Comparison of ENCODE assay signal across 12 mouse cellular contexts in genomic region chr4:151817981-151818766, GRCm38 (mm10). TPM values are rescaled to one million over a fixed set of nuclear protein-coding genes. Genes with fewer than 3 reads are reported as not detected.
DNase-seq lines count a peak whose midpoint lies in the region; ATAC-seq and TF ChIP-seq lines count a peak whose summit lies in the region.
"Had no signal": no experiment of that assay in that cellular context is flagged by ENCODE, and none has a peak within 500 bp of the region (broad histone marks: within the 10 kb centered on the region; RNA-seq: fewer than 3 reads in every experiment).

No protein-coding gene starts in this region.

- no peak for TF ChIP-seq POLR2A in MEL (IDR thresholded peaks at IDR 0.05; ENCODE audit: control insufficient read depth in 1 of 2, insufficient read depth in 1 of 2, low read depth in 1 of 2, low read length in 2 of 2, poor library complexity in 1 of 2)

- peaks cover 33% of the 10 kb centered on the region for H3K4me1 ChIP-seq in liver, embryonic 11.5 days (replicated peaks; ENCODE audit: control insufficient read depth, insufficient read depth, low read length)
- peaks cover 22% of the 10 kb centered on the region for H3K4me1 ChIP-seq in liver, postnatal 0 days (ENCODE audit: insufficient read depth)
- peaks cover 0 to 10% of the 10 kb centered on the region in 2 experiments; a peak in 3 of 4 replicates for H3K4me1 ChIP-seq in MEL (ENCODE audit: control insufficient read depth in 1 of 2, insufficient read depth in 2 of 2, low read length in 2 of 2)
- peaks cover 21% of the 10 kb centered on the region for H3K4me1 ChIP-seq in forebrain, embryonic 12.5 days
- peaks cover 13% of the 10 kb centered on the region for H3K4me1 ChIP-seq in liver, embryonic 16.5 days (ENCODE audit: control insufficient read depth, low read depth, low read length)

- no peak for DNase-seq in liver, embryonic 11.5 days (ENCODE audit: low spot score)
- DNase-seq in liver, postnatal 0 days: no peak
- peak; percentile 34 for DNase-seq in MEL (ENCODE audit: low read depth, low spot score)
- DNase-seq in thymus, adult 18-20 months: no peak
- no peak for DNase-seq in layer of hippocampus, postnatal 14 days (ENCODE audit: low spot score in 2 of 2)
- DNase-seq in embryo, embryonic 9.5 days (ENCODE audit: extremely low spot score): no peak
- DNase-seq: cerebellum, adult 9-11 months; kidney, postnatal 36 days; thymus, postnatal 4 days had no signal

- 29% methylated on average over 3 of the region's 3 CpGs for WGBS in liver, embryonic 11.5 days
- 30% methylated on average over 3 of the region's 3 CpGs for WGBS in liver, postnatal 0 days (ENCODE audit: insufficient replicate concordance)
- WGBS in forebrain, embryonic 12.5 days: 46% methylated on average over 3 of the region's 3 CpGs
- WGBS in liver, embryonic 16.5 days (ENCODE audit: insufficient replicate concordance): 20% methylated on average over 3 of the region's 3 CpGs

- 0 out of 2 replicates have a peak overlapping the region, but pooled peaks have one; percentile 1 for H3K4me2 ChIP-seq in liver, embryonic 11.5 days
- no peak overlapping the region for H3K4me2 ChIP-seq in liver, postnatal 0 days (ENCODE audit: low read depth, low read length)
- H3K4me2 ChIP-seq in forebrain, embryonic 12.5 days: no peak overlapping the region
- no peak overlapping the region for H3K4me2 ChIP-seq in liver, embryonic 16.5 days (ENCODE audit: low read depth, low read length)

- H3K36me3 ChIP-seq in liver, embryonic 11.5 days (ENCODE audit: control insufficient read depth, insufficient read depth, low read length): no peaks in the 10 kb centered on the region
- H3K36me3 ChIP-seq in liver, postnatal 0 days (replicated peaks; ENCODE audit: insufficient read depth, low read length): no peaks in the 10 kb centered on the region
- peaks cover 6 to 17% of the 10 kb centered on the region in 2 experiments for H3K36me3 ChIP-seq in MEL (ENCODE audit: control insufficient read depth in 1 of 2, insufficient read depth in 2 of 2, low read length in 2 of 2)
- no peaks in the 10 kb centered on the region for H3K36me3 ChIP-seq in forebrain, embryonic 12.5 days (replicated peaks)
- no peaks in the 10 kb centered on the region for H3K36me3 ChIP-seq in liver, embryonic 16.5 days (ENCODE audit: control insufficient read depth, insufficient read depth)

- ATAC-seq in liver, embryonic 11.5 days (replicated peaks; ENCODE audit: low FRiP score): peak; percentile 60; the same call in 1 of the 2 replicates
- no peak for ATAC-seq in liver, postnatal 0 days
- no peak for ATAC-seq in forebrain, embryonic 12.5 days (ENCODE audit: low FRiP score)
- ATAC-seq in liver, embryonic 16.5 days (ENCODE audit: low read depth): peak; percentile 51; the same call in 1 of the 2 replicates
- ATAC-seq: intestine, embryonic 16.5 days had no signal

- TF ChIP-seq RAD21 in MEL (IDR thresholded peaks at IDR 0.05; ENCODE audit: low read depth, low read length): no peak

- H3K27ac ChIP-seq in liver, embryonic 11.5 days (ENCODE audit: low read depth, low read length): no peak overlapping the region
- H3K27ac ChIP-seq in liver, postnatal 0 days (ENCODE audit: low read depth): no peak overlapping the region
- H3K27ac ChIP-seq in MEL (ENCODE audit: control insufficient read depth, low read depth, low read length): no peak overlapping the region
- peak overlapping the region; percentile 43 for H3K27ac ChIP-seq in forebrain, embryonic 12.5 days
- H3K27ac ChIP-seq in liver, embryonic 16.5 days (ENCODE audit: low read length): no peak overlapping the region

- peaks cover 30% of the 10 kb centered on the region; the same call in 1 of the 2 replicates for H3K79me2 ChIP-seq in MEL (ENCODE audit: control insufficient read depth, insufficient read depth, low read length, poor library complexity)

- H3K9ac ChIP-seq in liver, embryonic 11.5 days (ENCODE audit: low read depth, low read length): no peak overlapping the region
- no peak overlapping the region for H3K9ac ChIP-seq in liver, postnatal 0 days (replicated peaks)
- H3K9ac ChIP-seq in MEL (ENCODE audit: control insufficient read depth, low read depth, low read length, poor library complexity, severe bottlenecking): no peak overlapping the region
- no peak overlapping the region for H3K9ac ChIP-seq in forebrain, embryonic 12.5 days
- H3K9ac ChIP-seq in liver, embryonic 16.5 days (ENCODE audit: low read depth, low read length): no peak overlapping the region

- TF ChIP-seq CTCF in liver, postnatal 0 days (IDR thresholded peaks at IDR 0.05; ENCODE audit: low read depth): no peak
- TF ChIP-seq CTCF in MEL (IDR thresholded peaks at IDR 0.05 in 2 of 3, conservative IDR thresholded peaks at IDR 0.05 in 1 of 3; ENCODE audit: control insufficient read depth in 1 of 3, insufficient read depth in 1 of 3, low read depth in 2 of 3, low read length in 3 of 3, poor library complexity in 1 of 3, severe bottlenecking in 1 of 3): no peak

- no peak for TF ChIP-seq EP300 in liver, postnatal 0 days (IDR thresholded peaks at IDR 0.05; ENCODE audit: low read depth)
- TF ChIP-seq EP300 in MEL (IDR thresholded peaks at IDR 0.05; ENCODE audit: low read depth in 1 of 2, low read length in 2 of 2): peak in 1 of 2 experiments; percentile 36; a peak in 1 of 4 replicates

- no peaks in the 10 kb centered on the region for H3K9me3 ChIP-seq in liver, embryonic 11.5 days (ENCODE audit: control insufficient read depth, low read length)
- H3K9me3 ChIP-seq in liver, postnatal 0 days (ENCODE audit: low read length): no peaks in the 10 kb centered on the region
- H3K9me3 ChIP-seq in MEL (replicated peaks; ENCODE audit: insufficient read depth, low read length): no peaks in the 10 kb centered on the region
- H3K9me3 ChIP-seq in forebrain, embryonic 12.5 days: no peaks in the 10 kb centered on the region
- no peaks in the 10 kb centered on the region for H3K9me3 ChIP-seq in liver, embryonic 16.5 days (replicated peaks; ENCODE audit: control insufficient read depth, low read length)

- no peaks in the 10 kb centered on the region for H3K27me3 ChIP-seq in liver, embryonic 11.5 days (replicated peaks; ENCODE audit: control insufficient read depth, insufficient read depth, low read length)
- no peaks in the 10 kb centered on the region for H3K27me3 ChIP-seq in liver, postnatal 0 days (ENCODE audit: insufficient read depth, low read length)
- H3K27me3 ChIP-seq in MEL (ENCODE audit: control insufficient read depth in 1 of 2, insufficient read depth in 2 of 2, low read length in 2 of 2): no peaks in the 10 kb centered on the region
- H3K27me3 ChIP-seq in forebrain, embryonic 12.5 days: no peaks in the 10 kb centered on the region
- no peaks in the 10 kb centered on the region for H3K27me3 ChIP-seq in liver, embryonic 16.5 days (ENCODE audit: control insufficient read depth, insufficient read depth, low read depth, low read length)

- no peak overlapping the region for H3K4me3 ChIP-seq in liver, embryonic 11.5 days (ENCODE audit: low read depth, low read length)
- H3K4me3 ChIP-seq in liver, postnatal 0 days (ENCODE audit: low read depth, low read length): no peak overlapping the region
- no peak overlapping the region for H3K4me3 ChIP-seq in MEL (ENCODE audit: control insufficient read depth in 1 of 2, insufficient read depth in 1 of 2, low read depth in 2 of 2, low read length in 2 of 2)
- H3K4me3 ChIP-seq in forebrain, embryonic 12.5 days (replicated peaks): no peak overlapping the region
- no peak overlapping the region for H3K4me3 ChIP-seq in liver, embryonic 16.5 days (ENCODE audit: low read depth, low read length)

TF ChIP-seq in MEL, 35 proteins besides CTCF, POLR2A, EP300 and RAD21:
- TF ChIP-seq ZKSCAN1 (IDR thresholded peaks at IDR 0.05; ENCODE audit: low read depth, low read length) (no peak), USF1 (IDR thresholded peaks at IDR 0.05; ENCODE audit: low read depth, low read length) (no peak), CHD2 (IDR thresholded peaks at IDR 0.05; ENCODE audit: low read length) (no peak), BHLHE40 (IDR thresholded peaks at IDR 0.05; ENCODE audit: borderline replicate concordance, low read depth, low read length) (no peak), ELF1 (IDR thresholded peaks at IDR 0.05; ENCODE audit: low read depth, low read length) (no peak), ETS1 (IDR thresholded peaks at IDR 0.05; ENCODE audit: low read depth, low read length) (peak; percentile 36; the same call in 1 of the 2 replicates), NELFE (IDR thresholded peaks at IDR 0.05; ENCODE audit: low read depth, low read length) (no peak), MAFK (IDR thresholded peaks at IDR 0.05; ENCODE audit: borderline replicate concordance, low read depth, low read length) (no peak), TAL1 (IDR thresholded peaks at IDR 0.05; ENCODE audit: low read length) (peak; percentile 76), SMC3 (IDR thresholded peaks at IDR 0.05; ENCODE audit: low read depth, low read length) (no peak), GATA1 (IDR thresholded peaks at IDR 0.05; ENCODE audit: low read depth, low read length) (peak; percentile 47; the same call in 1 of the 2 replicates), TCF12 (IDR thresholded peaks at IDR 0.05; ENCODE audit: low read depth, low read length) (0 out of 2 replicates have a peak, but pooled peaks have one; percentile 12)
TF ChIP-seq in MEL: peak in this region for 4.

RNA-seq across cellular contexts. Expression of gene Camta1, which starts 43.5 kb away (rescaled TPM):
- polyA plus RNA-seq in liver, embryonic 11.5 days (2014; fragmentation: Nextera tagmentation; extraction: Ambion mirVana): 72.5 and 93.9 TPM in 2 replicates
- 47.9 and 48.3 TPM in 2 replicates for polyA plus RNA-seq in liver, postnatal 0 days (2015; fragmentation: Nextera tagmentation; extraction: Ambion mirVana)
- total RNA-seq in MEL (2012; rRNA removed): 23.5 and 28.2 TPM in 2 replicates
- polyA plus RNA-seq in MEL (2012; ENCODE audit: insufficient read depth in 1 of 2, insufficient read length in 2 of 2, low read depth in 1 of 2, low replicate concordance in 2 of 2, missing spikeins in 1 of 2): 10 to 100 TPM in 1 of 2 experiments, not detected in 1; 87.5 TPM
- 148 and 164 TPM in 2 replicates for polyA plus RNA-seq in forebrain, embryonic 12.5 days (2016; fragmentation: Nextera tagmentation; extraction: Ambion mirVana)
- polyA plus RNA-seq in liver, embryonic 16.5 days (2015; fragmentation: Nextera tagmentation; extraction: Ambion mirVana): 25.3 and 26.8 TPM in 2 replicates
- 100 to 1,000 TPM; 230 to 235 TPM for total RNA-seq in layer of hippocampus, postnatal 14 days (2021)

Comparison
In these comparisons a context has a peak if more than half of its experiments do, and no peak if none do; other contexts are left out.
1. ATAC-seq: peak in liver, embryonic 11.5 days (single experiment) and liver, embryonic 16.5 days (single experiment); none in liver, postnatal 0 days (single experiment) and forebrain, embryonic 12.5 days (single experiment).